Mouse (Mus musculus): ENCODE results near the gene Tcf20. TPM values are rescaled to one million over a fixed set of nuclear protein-coding genes. Genes with fewer than 3 reads are reported as not detected.

The Tcf20 gene
- polyA plus RNA-seq, 1 experiment from 2014 or later: 15.5 TPM

- H3K4me3 ChIP-seq (ENCODE audit: low read depth, low read length): no peak overlapping the region
- WGBS: 49% methylated on average over 12 of the region's 12 CpGs
- H3K9me3 ChIP-seq (ENCODE audit: control insufficient read depth, low read depth, low read length): no peaks in the 10 kb centered on the region
- no peak for ATAC-seq (ENCODE audit: insufficient number of reproducible peaks, insufficient read depth, low FRiP score, low read depth)
- peaks cover 10% of the 10 kb centered on the region for H3K4me1 ChIP-seq (ENCODE audit: control insufficient read depth, insufficient read depth, low read length)
- H3K36me3 ChIP-seq (ENCODE audit: control insufficient read depth, insufficient read depth, low read length): no peaks in the 10 kb centered on the region
- no peak overlapping the region for H3K27ac ChIP-seq (ENCODE audit: low read length)
- H3K4me2 ChIP-seq (replicated peaks; ENCODE audit: low read depth, low read length): no peak overlapping the region
- H3K27me3 ChIP-seq (ENCODE audit: control insufficient read depth, insufficient read depth, low read length): no peaks in the 10 kb centered on the region
- H3K9ac ChIP-seq (replicated peaks; ENCODE audit: low read depth, low read length): no peak overlapping the region
Observed at GRCm38 (mm10) chr15:83002665-83003548, 15.2 kb upstream of the Tcf20 start.

- Histone ChIP-seq H3K9ac (replicated peaks; ENCODE audit: low read depth, low read length) (no peak overlapping the region), H3K4me2 (replicated peaks; ENCODE audit: low read depth, low read length) (no peak overlapping the region), H3K4me1 (ENCODE audit: control insufficient read depth, insufficient read depth, low read length) (peaks cover 9% of the 10 kb centered on the region; the same call in 1 of the 2 replicates), H3K36me3 (ENCODE audit: control insufficient read depth, insufficient read depth, low read length) (no peaks in the 10 kb centered on the region), H3K27ac (ENCODE audit: low read length) (no peak overlapping the region), H3K4me3 (ENCODE audit: low read depth, low read length) (no peak overlapping the region), H3K9me3 (ENCODE audit: control insufficient read depth, low read depth, low read length) (no peaks in the 10 kb centered on the region), H3K27me3 (ENCODE audit: control insufficient read depth, insufficient read depth, low read length) (no peaks in the 10 kb centered on the region)
- ATAC-seq (ENCODE audit: insufficient number of reproducible peaks, insufficient read depth, low FRiP score, low read depth): no peak
- 83% methylated on average over 6 of the region's 6 CpGs for WGBS
Observed at GRCm38 (mm10) chr15:82998811-82999221, 11.1 kb upstream of the Tcf20 start.

- Histone ChIP-seq H3K4me2 (replicated peaks; ENCODE audit: low read depth, low read length) (no peak overlapping the region), H3K4me1 (ENCODE audit: control insufficient read depth, insufficient read depth, low read length) (peaks cover 9% of the 10 kb centered on the region; the same call in 1 of the 2 replicates), H3K4me3 (ENCODE audit: low read depth, low read length) (no peak overlapping the region), H3K36me3 (ENCODE audit: control insufficient read depth, insufficient read depth, low read length) (no peaks in the 10 kb centered on the region), H3K27me3 (ENCODE audit: control insufficient read depth, insufficient read depth, low read length) (no peaks in the 10 kb centered on the region), H3K27ac (ENCODE audit: low read length) (no peak overlapping the region), H3K9ac (replicated peaks; ENCODE audit: low read depth, low read length) (no peak overlapping the region), H3K9me3 (ENCODE audit: control insufficient read depth, low read depth, low read length) (no peaks in the 10 kb centered on the region)
- ATAC-seq (ENCODE audit: insufficient number of reproducible peaks, insufficient read depth, low FRiP score, low read depth): no peak
Observed at GRCm38 (mm10) chr15:82996431-82996830, 8.8 kb upstream of the Tcf20 start.

- WGBS: 56% methylated on average over 7 of the region's 7 CpGs
- Histone ChIP-seq H3K9ac (replicated peaks; ENCODE audit: low read depth, low read length) (no peak overlapping the region), H3K4me3 (ENCODE audit: low read depth, low read length) (no peak overlapping the region), H3K36me3 (ENCODE audit: control insufficient read depth, insufficient read depth, low read length) (no peaks in the 10 kb centered on the region), H3K27me3 (ENCODE audit: control insufficient read depth, insufficient read depth, low read length) (no peaks in the 10 kb centered on the region), H3K9me3 (ENCODE audit: control insufficient read depth, low read depth, low read length) (no peaks in the 10 kb centered on the region), H3K27ac (ENCODE audit: low read length) (no peak overlapping the region), H3K4me1 (ENCODE audit: control insufficient read depth, insufficient read depth, low read length) (peaks cover 9% of the 10 kb centered on the region; the same call in 1 of the 2 replicates), H3K4me2 (replicated peaks; ENCODE audit: low read depth, low read length) (no peak overlapping the region)
- no peak for ATAC-seq (ENCODE audit: insufficient number of reproducible peaks, insufficient read depth, low FRiP score, low read depth)
Observed at GRCm38 (mm10) chr15:82995239-82995638, 7.6 kb upstream of the Tcf20 start.

- H3K4me1 ChIP-seq (ENCODE audit: control insufficient read depth, insufficient read depth, low read length): peaks cover 19% of the 10 kb centered on the region; the same call in 1 of the 2 replicates
- ATAC-seq (ENCODE audit: insufficient number of reproducible peaks, insufficient read depth, low FRiP score, low read depth): no peak
- WGBS: 46% methylated on average over 9 of the region's 9 CpGs
- no peaks in the 10 kb centered on the region for H3K9me3 ChIP-seq (ENCODE audit: control insufficient read depth, low read depth, low read length)
- no peak overlapping the region for H3K27ac ChIP-seq (ENCODE audit: low read length)
- H3K9ac ChIP-seq (replicated peaks; ENCODE audit: low read depth, low read length): no peak overlapping the region
- no peak overlapping the region for H3K4me3 ChIP-seq (ENCODE audit: low read depth, low read length)
- no peak overlapping the region for H3K4me2 ChIP-seq (replicated peaks; ENCODE audit: low read depth, low read length)
- no peaks in the 10 kb centered on the region for H3K36me3 ChIP-seq (ENCODE audit: control insufficient read depth, insufficient read depth, low read length)
- H3K27me3 ChIP-seq (ENCODE audit: control insufficient read depth, insufficient read depth, low read length): no peaks in the 10 kb centered on the region
Observed at GRCm38 (mm10) chr15:82992911-82993310, 5.2 kb upstream of the Tcf20 start.

GRCm38 (mm10) chr15:82992079-82992783 lies 4.6 kb upstream of the Tcf20 start:
- H3K9me3 ChIP-seq (ENCODE audit: control insufficient read depth, low read depth, low read length): no peaks in the 10 kb centered on the region
- peaks cover 18% of the 10 kb centered on the region; the same call in 1 of the 2 replicates for H3K4me1 ChIP-seq (ENCODE audit: control insufficient read depth, insufficient read depth, low read length)
- H3K27ac ChIP-seq (ENCODE audit: low read length): no peak overlapping the region
- H3K4me3 ChIP-seq (ENCODE audit: low read depth, low read length): no peak overlapping the region
- no peak for ATAC-seq (ENCODE audit: insufficient number of reproducible peaks, insufficient read depth, low FRiP score, low read depth)
- H3K4me2 ChIP-seq (replicated peaks; ENCODE audit: low read depth, low read length): no peak overlapping the region
- no peaks in the 10 kb centered on the region for H3K36me3 ChIP-seq (ENCODE audit: control insufficient read depth, insufficient read depth, low read length)
- no peaks in the 10 kb centered on the region for H3K27me3 ChIP-seq (ENCODE audit: control insufficient read depth, insufficient read depth, low read length)
- H3K9ac ChIP-seq (replicated peaks; ENCODE audit: low read depth, low read length): no peak overlapping the region
- 79% methylated on average over 13 of the region's 13 CpGs for WGBS

- Histone ChIP-seq H3K4me3 (ENCODE audit: low read depth, low read length) (no peak overlapping the region), H3K9ac (replicated peaks; ENCODE audit: low read depth, low read length) (no peak overlapping the region), H3K4me2 (replicated peaks; ENCODE audit: low read depth, low read length) (no peak overlapping the region), H3K9me3 (ENCODE audit: control insufficient read depth, low read depth, low read length) (no peaks in the 10 kb centered on the region), H3K27ac (ENCODE audit: low read length) (no peak overlapping the region), H3K27me3 (ENCODE audit: control insufficient read depth, insufficient read depth, low read length) (0 out of 2 replicates have a peak, but pooled peaks cover 5% of the 10 kb centered on the region), H3K36me3 (ENCODE audit: control insufficient read depth, insufficient read depth, low read length) (no peaks in the 10 kb centered on the region), H3K4me1 (ENCODE audit: control insufficient read depth, insufficient read depth, low read length) (peaks cover 19% of the 10 kb centered on the region; the same call in 1 of the 2 replicates)
- no peak for ATAC-seq (ENCODE audit: insufficient number of reproducible peaks, insufficient read depth, low FRiP score, low read depth)
- WGBS: 68% methylated on average over 6 of the region's 6 CpGs
Observed at GRCm38 (mm10) chr15:82989190-82989704, 1.6 kb upstream of the Tcf20 start.

GRCm38 (mm10) chr15:82987014-82987731 lies 499 bp downstream of the Tcf20 start:
- H3K27me3 ChIP-seq (ENCODE audit: control insufficient read depth, insufficient read depth, low read length): 0 out of 2 replicates have a peak, but pooled peaks cover 5% of the 10 kb centered on the region
- no peak overlapping the region for H3K27ac ChIP-seq (ENCODE audit: low read length)
- H3K4me3 ChIP-seq (ENCODE audit: low read depth, low read length): peak overlapping the region; percentile 39
- ATAC-seq (ENCODE audit: insufficient number of reproducible peaks, insufficient read depth, low FRiP score, low read depth): no peak
- no peaks in the 10 kb centered on the region for H3K9me3 ChIP-seq (ENCODE audit: control insufficient read depth, low read depth, low read length)
- peak overlapping the region; percentile 96 for H3K4me2 ChIP-seq (replicated peaks; ENCODE audit: low read depth, low read length)
- H3K4me1 ChIP-seq (ENCODE audit: control insufficient read depth, insufficient read depth, low read length): peaks cover 38% of the 10 kb centered on the region; the same call in 1 of the 2 replicates
- WGBS: 2% methylated on average over 38 of the region's 38 CpGs
- H3K36me3 ChIP-seq (ENCODE audit: control insufficient read depth, insufficient read depth, low read length): no peaks in the 10 kb centered on the region
- peak overlapping the region; percentile 22; the same call in 1 of the 2 replicates for H3K9ac ChIP-seq (replicated peaks; ENCODE audit: low read depth, low read length)

Measured in stomach, embryonic 14.5 days (tissue).